In genomic region chr11:94958065-94958858, GRCm38 (mm10) we compare ENCODE assay signal across 8 mouse cellular contexts. TPM values are rescaled to one million over a fixed set of nuclear protein-coding genes. Genes with fewer than 3 reads are reported as not detected.
A peak's percentile ranks its signal among the peaks of the same experiment; 100 is the strongest.
DNase-seq lines count a peak whose midpoint lies in the region; ATAC-seq lines count a peak whose summit lies in the region.

No protein-coding gene starts in this region.

- no peak overlapping the region for H3K9ac ChIP-seq in lung, embryonic 15.5 days

- WGBS in lung, embryonic 15.5 days = 7% methylated on average over 8 of the region's 8 CpGs

- no peaks in the 10 kb centered on the region for H3K36me3 ChIP-seq in lung, embryonic 15.5 days

- peak overlapping the region; percentile 84 for H3K27ac ChIP-seq in lung, embryonic 15.5 days

- peaks cover 36% of the 10 kb centered on the region for H3K4me1 ChIP-seq in lung, embryonic 15.5 days

- peak; percentile 83 for ATAC-seq in lung, embryonic 15.5 days (ENCODE audit: borderline replicate concordance, extremely low read depth, low FRiP score, low TSS enrichment)

- no peaks in the 10 kb centered on the region for H3K27me3 ChIP-seq in lung, embryonic 15.5 days

- peak overlapping the region; percentile 35; the same call in 1 of the 2 replicates for H3K4me2 ChIP-seq in lung, embryonic 15.5 days

- peak; percentile 43 for DNase-seq in right cerebral cortex, adult 18-20 months
- DNase-seq in right cerebral cortex, adult 2 months (ENCODE audit: low spot score in 2 of 2) = no peak
- peak; percentile 16 for DNase-seq in embryo, embryonic 10 days (ENCODE audit: low spot score)
- DNase-seq in heart, adult 18-20 months = peak; percentile 89 to 96
- DNase-seq in kidney, adult 11 months = peak; percentile 89
- peak; percentile 49 for DNase-seq in right cerebral cortex, postnatal 4 days
- no peak for DNase-seq in B cell, adult 2 months

- H3K9me3 ChIP-seq in lung, embryonic 15.5 days = no peaks in the 10 kb centered on the region

- no peak overlapping the region for H3K4me3 ChIP-seq in lung, embryonic 15.5 days

RNA-seq across cellular contexts. Expression of gene Hils1, which starts 9.1 kb away (rescaled TPM):
- total RNA-seq in heart, adult 18-20 months (2021) = not detected
- not detected in 2 replicates for polyA plus RNA-seq in lung, embryonic 15.5 days (2015; fragmentation: Nextera tagmentation; extraction: Ambion mirVana)

RNA-seq across cellular contexts. Expression of gene Sgca, which starts 17.9 kb away (rescaled TPM):
- 100 to 1,000 TPM; 182 to 184 TPM for total RNA-seq in heart, adult 18-20 months (2021)
- polyA plus RNA-seq in lung, embryonic 15.5 days (2015; fragmentation: Nextera tagmentation; extraction: Ambion mirVana) = 0.69 and 0.96 TPM in 2 replicates

RNA-seq across cellular contexts. Expression of gene Col1a1, which starts 22.2 kb away (rescaled TPM):
- total RNA-seq in heart, adult 18-20 months (2021) = 10 to 100 TPM; 43.0 to 53.3 TPM
- polyA plus RNA-seq in lung, embryonic 15.5 days (2015; fragmentation: Nextera tagmentation; extraction: Ambion mirVana) = 1,191 and 1,256 TPM in 2 replicates

RNA-seq across cellular contexts. Expression of gene Ppp1r9b, which starts 32.6 kb away (rescaled TPM):
- total RNA-seq in heart, adult 18-20 months (2021) = 10 to 100 TPM; 44.8 to 47.2 TPM
- polyA plus RNA-seq in lung, embryonic 15.5 days (2015; fragmentation: Nextera tagmentation; extraction: Ambion mirVana) = 8.8 and 9.3 TPM in 2 replicates

RNA-seq across cellular contexts. Expression of gene Samd14, which starts 51.4 kb away (rescaled TPM):
- total RNA-seq in heart, adult 18-20 months (2021) = 1 to 10 TPM; 1.1 to 1.9 TPM
- 17.1 and 17.4 TPM in 2 replicates for polyA plus RNA-seq in lung, embryonic 15.5 days (2015; fragmentation: Nextera tagmentation; extraction: Ambion mirVana)

Comparison
In these comparisons a context has a peak if more than half of its experiments do, and no peak if none do; other contexts are left out.
1. DNase-seq: peak in right cerebral cortex, adult 18-20 months (single experiment), embryo, embryonic 10 days (single experiment), heart, adult 18-20 months (2 of 2), kidney, adult 11 months (single experiment) and right cerebral cortex, postnatal 4 days (single experiment); none in right cerebral cortex, adult 2 months (0 of 2) and B cell, adult 2 months (0 of 2).